Mouse (Mus musculus): ENCODE results near the gene Tbrg1. TPM values are rescaled to one million over a fixed set of nuclear protein-coding genes. Genes with fewer than 3 reads are reported as not detected.

The Tbrg1 gene
- total RNA-seq, 2 experiments from 2014 or later, result 21.5 to 33.3 TPM

- ATAC-seq (replicated peaks; ENCODE audit: poor library complexity, severe bottlenecking), result no peak
Measured at GRCm38 (mm10) chr9:37634269-37634668, 22.8 kb downstream of the Tbrg1 start.

- no peak for ATAC-seq (replicated peaks; ENCODE audit: poor library complexity, severe bottlenecking)
Measured at GRCm38 (mm10) chr9:37632305-37632704, 24.8 kb downstream of the Tbrg1 start.

- peak; percentile 63; the same call in 1 of the 2 replicates for ATAC-seq (replicated peaks; ENCODE audit: poor library complexity, severe bottlenecking)
Measured at GRCm38 (mm10) chr9:37629941-37630340, 27.2 kb downstream of the Tbrg1 start.

- no peak for ATAC-seq (replicated peaks; ENCODE audit: poor library complexity, severe bottlenecking)
Measured at GRCm38 (mm10) chr9:37628581-37628980, 28.5 kb downstream of the Tbrg1 start.

- no peak for ATAC-seq (replicated peaks; ENCODE audit: poor library complexity, severe bottlenecking)
Measured at GRCm38 (mm10) chr9:37627263-37627662, 29.8 kb downstream of the Tbrg1 start.

- no peak for ATAC-seq (replicated peaks; ENCODE audit: poor library complexity, severe bottlenecking)
Measured at GRCm38 (mm10) chr9:37626103-37626567, 31.0 kb downstream of the Tbrg1 start.

- no peak for ATAC-seq (replicated peaks; ENCODE audit: poor library complexity, severe bottlenecking)
Measured at GRCm38 (mm10) chr9:37625641-37626040, 31.5 kb downstream of the Tbrg1 start.

- ATAC-seq (replicated peaks; ENCODE audit: poor library complexity, severe bottlenecking), result no peak
Measured at GRCm38 (mm10) chr9:37625129-37625528, 32.0 kb downstream of the Tbrg1 start.

GRCm38 (mm10) chr9:37624502-37624901 lies 32.6 kb downstream of the Tbrg1 start:
- no peak for ATAC-seq (replicated peaks; ENCODE audit: poor library complexity, severe bottlenecking)

GRCm38 (mm10) chr9:37623981-37624380 lies 33.1 kb downstream of the Tbrg1 start:
- no peak for ATAC-seq (replicated peaks; ENCODE audit: poor library complexity, severe bottlenecking)

- no peak for ATAC-seq (replicated peaks; ENCODE audit: poor library complexity, severe bottlenecking)
Measured at GRCm38 (mm10) chr9:37621290-37621689, 35.8 kb downstream of the Tbrg1 start.

GRCm38 (mm10) chr9:37616770-37617169 lies 40.3 kb downstream of the Tbrg1 start:
- peak; percentile 42 for ATAC-seq (replicated peaks; ENCODE audit: poor library complexity, severe bottlenecking)

- no peak for ATAC-seq (replicated peaks; ENCODE audit: poor library complexity, severe bottlenecking)
Measured at GRCm38 (mm10) chr9:37615220-37615619, 41.9 kb downstream of the Tbrg1 start.

- ATAC-seq (replicated peaks; ENCODE audit: poor library complexity, severe bottlenecking), result no peak
Measured at GRCm38 (mm10) chr9:37614316-37614715, 42.8 kb downstream of the Tbrg1 start.

- no peak; the same call in 1 of the 2 replicates for ATAC-seq (replicated peaks; ENCODE audit: poor library complexity, severe bottlenecking)
Measured at GRCm38 (mm10) chr9:37613911-37614280, 43.2 kb downstream of the Tbrg1 start.

- ATAC-seq (replicated peaks; ENCODE audit: poor library complexity, severe bottlenecking), result peak; percentile 98
Measured at GRCm38 (mm10) chr9:37613182-37613910, 43.8 kb downstream of the Tbrg1 start, which contains the start of gene Spa17. Gene Spa17, minus strand, starts transcription at chr9:37613722.

- no peak for ATAC-seq (replicated peaks; ENCODE audit: poor library complexity, severe bottlenecking)
Measured at GRCm38 (mm10) chr9:37609558-37609957, 47.6 kb downstream of the Tbrg1 start.

GRCm38 (mm10) chr9:37605089-37605488 lies 52.0 kb downstream of the Tbrg1 start:
- ATAC-seq (replicated peaks; ENCODE audit: poor library complexity, severe bottlenecking), result no peak

- ATAC-seq (replicated peaks; ENCODE audit: poor library complexity, severe bottlenecking), result no peak
Measured at GRCm38 (mm10) chr9:37600538-37601205, 56.4 kb downstream of the Tbrg1 start.

Data from granulocyte monocyte progenitor cell, adult 5-6 weeks (primary cell).